Mouse (Mus musculus): ENCODE data around the gene Fut2.

DNA sequence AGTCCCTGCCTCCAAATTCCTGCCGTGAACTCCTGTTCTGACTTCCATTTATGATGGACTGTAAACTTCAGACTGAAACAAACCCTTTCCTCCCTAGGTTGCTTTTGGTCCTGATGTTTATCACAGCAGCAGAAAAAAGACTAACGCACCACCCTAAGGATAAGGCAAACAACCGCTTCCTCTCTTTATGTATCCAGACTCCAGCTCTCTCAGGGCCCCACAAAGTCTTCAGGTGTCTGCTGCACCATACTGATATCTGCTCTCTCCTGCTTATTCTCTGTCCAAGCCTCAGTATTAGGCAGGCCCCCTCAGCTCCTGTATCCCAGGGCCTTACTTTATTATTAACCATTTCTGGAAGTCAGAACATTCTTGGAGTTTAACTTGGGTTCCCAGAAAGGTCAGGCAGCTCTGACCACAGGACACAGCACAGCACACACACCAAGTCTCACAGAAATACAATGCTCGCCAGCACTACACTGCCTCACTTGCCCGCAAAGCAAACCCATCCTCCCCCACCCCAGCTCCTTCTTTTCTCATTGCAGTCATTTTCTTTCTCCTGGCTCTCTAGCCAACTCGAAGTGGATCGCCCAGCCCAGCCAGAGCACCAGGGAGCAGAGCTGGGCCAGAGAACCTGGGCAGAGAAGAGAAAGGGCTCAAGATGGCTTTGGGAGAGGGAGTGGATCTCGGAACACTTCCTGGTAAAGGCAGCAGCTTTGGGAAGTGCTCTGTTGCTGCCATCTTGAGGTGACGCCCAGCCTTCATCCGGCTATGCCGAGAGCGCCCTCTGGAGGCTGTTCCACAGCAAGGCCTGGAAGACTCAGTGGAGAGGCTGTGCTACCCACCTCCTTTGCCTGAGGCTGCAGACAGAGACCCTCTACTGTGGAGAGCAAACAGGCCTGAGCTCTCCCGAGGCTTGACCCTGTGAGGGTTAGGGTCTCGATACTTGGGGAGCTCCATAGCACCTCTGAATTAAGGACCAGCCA lies 16.2 kb upstream of the Fut2 start:
- TF ChIP-seq CTCF (conservative IDR thresholded peaks at IDR 0.05; ENCODE audit: low read length) = peak; percentile 93
- no peak for TF ChIP-seq NANOG (IDR thresholded peaks at IDR 0.05; ENCODE audit: borderline replicate concordance, low read length)
- no peak for TF ChIP-seq POU5F1 (IDR thresholded peaks at IDR 0.05; ENCODE audit: borderline replicate concordance, low read length)
